Mouse (Mus musculus) neutrophil, adult 5-6 weeks (primary cell): ENCODE results near the gene Plekhd1. TPM values are rescaled to one million over a fixed set of nuclear protein-coding genes. Genes with fewer than 3 reads are reported as not detected.

Source experiments
- ATAC-seq: fragments of 151-379, 151-347 bp; 2 replicates; pipeline ENCODE4 v1.8.0; 2017; ENCODE audit warnings: mild to moderate bottlenecking, moderate TSS enrichment; ENCODE audit not compliant: insufficient number of reproducible peaks, poor library complexity, low FRiP score, severe bottlenecking; ENCODE audit errors: extremely low read depth
- total RNA-seq: library from RNA; stranded (forward); fragments of 200-1000 nt; gene quantifications from 2 replicates; pipeline ENCODE4 v1.2.3, GENCODE M21; 2017

Gene Plekhd1
- total RNA-seq, 1 experiment from 2014 or later, result not detected

DNA sequence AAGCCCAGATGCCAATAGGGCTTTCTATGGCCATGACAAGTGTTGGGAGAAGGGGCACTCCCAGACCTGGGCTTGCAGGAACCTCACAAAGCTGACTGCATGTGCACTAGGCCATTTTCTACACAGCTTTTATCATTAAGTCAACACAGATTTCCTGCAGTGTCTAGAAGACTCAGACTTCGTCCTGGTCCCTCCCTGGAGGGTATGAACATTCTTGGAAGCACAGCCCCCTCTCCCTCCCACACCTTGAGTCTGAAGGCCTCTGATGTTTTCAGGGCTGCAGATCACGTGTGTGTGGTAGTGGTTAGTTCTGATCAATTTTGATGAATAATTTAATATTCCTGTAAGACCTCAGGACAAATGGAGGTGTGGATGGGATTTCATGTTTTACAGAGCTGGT is 1.3 kb downstream of the Plekhd1 start:
- ATAC-seq, result no peak

DNA sequence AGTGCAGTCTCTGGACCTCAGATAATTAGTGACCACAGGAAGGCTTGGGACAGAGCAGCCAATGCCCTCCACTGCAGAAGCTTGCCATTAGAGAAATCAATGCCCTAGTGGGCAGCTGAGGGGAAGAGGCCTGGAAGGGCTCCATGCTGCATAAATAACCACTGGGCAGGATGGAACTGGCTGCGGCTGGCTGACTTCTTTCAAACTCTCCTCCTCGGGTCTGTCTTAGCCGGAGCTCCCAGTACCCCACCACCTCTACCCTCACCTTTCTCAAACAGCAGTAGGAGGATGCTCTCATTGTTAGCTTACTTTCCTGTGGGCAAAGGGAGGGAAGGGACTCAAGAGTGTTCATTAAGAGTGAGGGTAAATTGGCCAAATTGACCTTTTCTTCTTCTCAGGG is 2.6 kb downstream of the Plekhd1 start:
- ATAC-seq, result no peak

DNA sequence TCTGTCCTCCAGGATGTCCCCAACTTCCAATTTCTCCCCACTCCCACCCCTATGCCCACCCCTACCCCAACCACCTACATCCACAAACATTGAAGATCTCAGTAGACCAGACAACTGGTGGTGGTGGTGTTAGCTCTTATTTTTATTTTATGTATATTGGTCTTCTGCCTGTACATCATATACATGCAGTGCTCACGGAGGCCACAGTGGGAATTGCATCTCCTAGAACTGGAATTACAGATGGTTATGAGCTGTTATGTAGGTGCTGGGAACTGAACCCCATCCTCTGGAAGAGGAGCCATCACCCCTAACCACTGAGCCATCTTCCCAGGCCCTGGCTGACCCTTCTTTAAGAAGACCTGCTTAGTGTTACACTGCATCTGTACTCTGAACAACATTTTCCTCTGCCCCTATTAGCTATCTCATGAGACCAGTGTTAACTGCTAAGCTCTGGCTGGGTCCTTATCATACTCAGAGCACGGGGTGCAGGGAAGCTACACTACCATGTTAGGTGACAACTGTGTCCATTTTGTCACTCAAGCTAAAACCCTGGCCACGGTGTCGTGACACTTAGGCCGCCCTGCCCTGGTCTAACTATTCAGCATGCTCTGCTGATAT is 6.2 kb downstream of the Plekhd1 start:
- no peak for ATAC-seq

DNA sequence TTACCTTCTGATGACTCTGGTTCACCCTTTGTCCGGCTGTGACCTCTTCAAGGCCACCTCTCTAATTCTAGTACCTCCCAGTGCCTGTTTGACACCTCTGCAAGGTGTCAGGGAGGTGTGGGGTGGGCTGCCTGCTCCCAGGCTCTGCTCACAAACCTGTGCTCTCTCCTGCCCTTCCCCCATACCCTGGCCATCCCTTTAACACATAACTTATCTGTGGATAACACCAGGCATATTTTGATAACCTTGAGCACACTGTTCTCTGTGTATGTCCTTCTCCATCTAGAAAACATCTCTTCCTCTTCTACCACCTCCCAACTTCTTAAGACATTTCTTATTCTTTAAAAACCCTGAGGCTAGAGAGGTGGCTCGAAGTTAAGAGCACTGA is 6.7 kb downstream of the Plekhd1 start:
- no peak for ATAC-seq

DNA sequence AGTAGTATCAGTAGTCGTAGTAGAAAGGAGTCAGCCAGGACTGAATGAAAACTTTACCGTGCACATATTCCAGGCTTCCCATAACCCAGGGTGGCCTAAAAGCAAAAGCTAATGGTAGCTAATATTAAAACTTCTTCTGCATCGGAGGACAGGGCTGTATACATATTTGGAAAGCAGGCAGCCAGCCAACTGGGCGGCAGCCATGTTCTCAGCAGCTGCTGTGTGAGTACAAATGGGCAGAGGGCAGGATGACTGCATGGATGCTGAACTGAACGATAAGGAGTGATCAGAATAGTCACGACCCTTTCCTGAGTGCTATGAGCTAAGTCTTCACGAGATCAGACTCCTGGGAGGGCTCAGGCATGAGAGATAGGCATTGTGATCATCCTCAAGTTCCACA is 8.9 kb downstream of the Plekhd1 start:
- ATAC-seq, result no peak

GRCm38 (mm10) chr12:80706208-80706914 is 14.0 kb downstream of the Plekhd1 start:
- no peak for ATAC-seq

DNA sequence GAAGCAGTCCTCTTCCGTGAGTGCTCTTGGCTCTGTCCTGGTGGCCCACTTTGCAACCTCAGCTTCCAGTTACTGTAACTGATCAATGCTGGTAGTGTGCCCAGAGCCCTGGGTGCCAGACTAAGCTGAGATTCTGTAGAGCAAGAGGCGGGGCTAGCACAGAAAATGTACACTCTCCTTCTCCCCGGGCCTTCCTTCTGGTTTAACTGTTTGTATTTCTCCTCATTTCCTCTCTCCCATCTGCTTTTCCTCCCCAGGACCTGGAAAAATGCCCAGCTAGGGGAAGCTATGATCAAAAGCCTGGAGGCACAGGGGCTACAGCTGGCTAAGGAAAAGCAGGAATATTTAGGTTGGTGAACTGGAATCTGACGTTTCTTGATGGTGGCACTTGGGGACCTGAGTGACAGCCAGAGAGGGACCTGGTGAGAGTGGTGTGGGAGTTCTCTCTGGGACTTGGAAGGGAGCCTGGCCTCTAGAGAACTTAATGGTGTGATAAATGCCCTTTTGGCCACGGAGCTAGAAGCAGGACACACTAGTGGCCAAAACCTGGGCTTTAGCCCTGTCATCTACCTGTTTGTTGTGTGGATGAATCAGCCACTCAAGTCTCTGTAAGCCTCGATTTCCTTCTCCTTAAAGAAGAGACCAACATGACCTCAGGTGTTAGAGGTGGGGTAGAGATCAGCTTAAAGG is 14.7 kb downstream of the Plekhd1 start:
- ATAC-seq, result no peak

DNA sequence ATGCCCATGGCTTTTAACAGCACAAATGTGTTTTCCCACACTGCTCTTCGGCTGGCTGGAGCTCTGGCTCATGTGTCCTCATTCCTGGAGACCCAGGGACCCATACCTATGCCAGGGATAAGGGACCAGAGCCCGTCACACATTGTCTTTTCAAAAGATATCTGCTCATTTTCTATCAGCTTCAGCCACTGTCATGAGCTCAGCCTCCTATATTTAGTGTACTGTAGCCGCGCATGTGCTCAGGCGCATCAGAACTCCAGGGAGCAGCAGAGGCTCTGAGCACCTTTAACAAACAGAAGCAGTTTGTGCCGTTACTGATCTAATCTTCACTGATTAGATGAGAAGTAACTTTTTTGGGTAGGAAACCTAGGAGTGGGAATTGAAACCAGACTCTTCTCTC is 23.5 kb downstream of the Plekhd1 start:
- ATAC-seq, result no peak

- no peak for ATAC-seq
Observed at GRCm38 (mm10) chr12:80719141-80719540, 26.8 kb downstream of the Plekhd1 start.

GRCm38 (mm10) chr12:80720507-80720906 is 28.1 kb downstream of the Plekhd1 start:
- ATAC-seq, result no peak

DNA sequence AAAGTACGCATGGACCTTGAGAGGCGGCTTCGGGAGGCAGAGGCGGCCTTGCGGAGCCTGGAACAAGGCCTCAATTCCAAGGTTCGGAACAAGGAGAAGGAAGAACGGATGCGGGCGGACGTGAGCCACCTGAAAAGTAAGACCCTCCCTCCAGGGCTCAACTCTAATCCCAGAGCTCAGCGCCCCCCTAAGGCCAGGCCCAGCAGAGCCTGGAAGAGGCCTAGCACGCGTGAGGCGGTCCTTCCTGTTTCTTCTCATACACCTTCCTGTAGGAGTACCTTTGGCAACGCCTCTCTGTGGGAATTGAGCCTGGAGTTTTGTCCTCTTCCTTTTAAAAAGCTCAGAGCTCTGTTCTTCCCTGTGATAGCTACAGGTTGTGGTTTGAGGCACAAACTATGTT is 29.1 kb downstream of the Plekhd1 start:
- ATAC-seq, result no peak

DNA sequence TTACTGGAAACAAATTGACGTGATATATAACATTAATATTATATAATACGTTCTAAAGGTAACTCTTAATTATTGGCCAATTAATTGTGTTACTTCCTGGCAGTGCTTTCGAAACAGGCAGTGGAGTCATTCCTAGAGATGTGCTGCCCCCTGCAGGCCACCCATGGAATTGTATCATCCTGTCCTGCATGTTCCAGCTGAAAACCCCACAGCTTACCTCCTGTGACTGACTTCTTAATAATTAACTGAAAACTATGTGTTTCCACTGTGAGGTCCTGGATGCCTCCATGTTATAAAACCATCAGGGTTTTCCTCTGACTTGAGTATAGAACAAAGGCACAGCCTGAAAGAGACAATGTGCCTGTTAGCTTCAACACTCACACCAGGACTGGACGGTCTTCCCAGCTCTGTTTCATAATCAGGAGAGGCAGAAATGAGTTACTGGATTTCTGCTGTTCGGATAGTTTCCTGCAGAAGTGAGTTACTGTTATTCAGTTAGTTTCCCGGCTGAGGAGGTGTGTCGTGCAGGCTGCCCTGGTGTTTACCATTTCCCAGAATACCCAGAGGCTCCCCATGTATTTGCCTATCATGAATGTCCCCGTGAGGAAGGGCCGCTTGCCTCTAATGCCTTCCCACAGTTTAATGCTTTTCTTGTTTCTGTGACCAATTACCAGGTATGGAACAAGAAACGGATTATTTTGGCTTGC is 32.6 kb downstream of the Plekhd1 start:
- peak; percentile 53; the same call in 1 of the 2 replicates for ATAC-seq

DNA sequence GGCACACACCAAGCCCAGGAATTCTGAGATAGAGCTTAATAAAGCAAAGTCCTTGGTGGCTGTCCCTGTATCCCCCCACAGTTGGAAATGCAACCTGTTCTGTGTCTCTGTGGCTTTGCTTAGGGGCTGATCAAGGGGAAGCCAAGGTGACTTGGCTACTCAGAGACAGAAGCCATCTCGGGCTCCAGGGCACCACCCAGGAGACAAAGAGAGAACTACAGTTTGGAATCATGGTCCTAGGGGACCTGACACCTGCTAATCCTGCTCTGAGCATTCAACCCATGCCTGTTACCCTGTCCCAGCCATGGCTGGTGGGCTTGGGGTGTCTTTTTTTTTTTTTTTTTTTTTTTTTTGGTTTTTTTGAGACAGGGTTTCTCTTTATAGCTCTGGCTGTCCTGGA is 35.8 kb downstream of the Plekhd1 start:
- no peak for ATAC-seq

DNA sequence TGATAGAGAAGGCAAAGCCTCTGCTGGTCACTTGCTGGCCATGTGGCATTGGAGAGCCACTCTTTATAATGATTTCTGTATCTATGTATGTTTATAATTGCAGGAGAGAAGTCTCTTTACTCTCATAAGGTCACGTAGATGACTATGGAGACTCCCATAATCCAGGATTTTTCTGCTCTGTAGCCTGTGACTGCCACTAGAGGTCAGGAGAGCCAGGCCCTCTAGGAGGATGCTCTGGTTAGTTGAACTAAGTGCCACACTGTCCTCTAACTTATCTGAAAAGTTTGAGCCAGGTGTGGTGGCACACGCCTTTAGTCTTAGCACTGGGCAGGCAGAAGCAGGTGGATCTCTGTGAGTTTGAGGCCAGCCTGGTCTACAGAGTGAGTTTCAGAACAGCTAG is 36.4 kb downstream of the Plekhd1 start:
- ATAC-seq, result no peak

DNA sequence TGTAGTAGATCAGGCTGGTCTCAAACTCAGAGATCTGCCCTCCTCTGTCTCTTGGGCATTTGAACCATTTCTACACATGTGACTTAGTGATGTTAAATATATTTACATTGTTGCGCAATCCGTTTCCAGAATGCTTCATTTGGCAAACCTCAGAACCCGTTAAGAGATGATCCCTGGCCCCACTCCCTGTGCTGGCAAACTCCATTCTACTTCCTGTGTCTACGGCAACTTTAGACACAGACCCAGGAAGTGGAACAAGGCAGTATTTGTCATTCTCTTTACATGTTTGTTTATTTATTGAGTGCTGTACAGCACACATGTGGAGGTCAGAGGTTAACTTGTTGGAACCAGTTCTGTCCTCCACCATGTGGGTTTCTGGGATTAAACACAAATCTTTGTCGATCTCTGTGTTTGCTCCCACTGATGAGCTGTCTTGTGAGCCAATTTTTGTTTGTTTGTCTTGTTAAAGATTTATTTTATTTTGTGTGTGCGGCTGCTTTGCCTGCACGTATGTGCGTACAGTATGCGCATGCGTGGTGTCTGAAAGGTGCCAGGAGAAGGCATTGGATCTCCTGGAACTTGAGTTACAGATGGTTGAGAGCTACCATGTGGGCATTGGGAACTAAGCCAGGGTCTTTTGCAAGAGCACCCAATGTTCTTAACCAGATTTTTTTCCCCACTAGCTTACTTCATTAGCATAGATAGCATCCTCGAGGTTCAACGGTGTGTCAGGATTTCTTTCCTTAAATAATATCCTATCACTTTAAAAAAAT is 37.6 kb downstream of the Plekhd1 start:
- no peak for ATAC-seq

DNA sequence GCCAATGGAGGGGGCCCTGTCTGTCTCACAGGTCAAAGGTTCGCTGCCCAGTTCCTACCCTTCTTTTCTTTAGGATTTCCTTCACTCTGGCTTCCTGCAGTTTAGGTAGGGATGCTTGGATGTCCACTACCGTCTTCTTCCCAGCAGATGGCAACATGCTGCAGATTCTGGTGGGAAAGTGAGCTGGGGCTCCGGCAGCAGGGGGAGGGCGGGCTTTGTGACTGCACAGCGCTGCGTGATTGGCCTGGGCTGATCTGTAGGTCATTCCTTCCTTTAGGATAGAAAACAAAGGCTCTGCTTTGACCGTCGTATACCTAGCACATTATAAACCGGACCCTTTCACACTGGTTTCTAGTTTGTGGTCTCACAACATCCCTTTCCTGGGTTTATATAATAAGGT is 38.2 kb downstream of the Plekhd1 start:
- ATAC-seq, result no peak

DNA sequence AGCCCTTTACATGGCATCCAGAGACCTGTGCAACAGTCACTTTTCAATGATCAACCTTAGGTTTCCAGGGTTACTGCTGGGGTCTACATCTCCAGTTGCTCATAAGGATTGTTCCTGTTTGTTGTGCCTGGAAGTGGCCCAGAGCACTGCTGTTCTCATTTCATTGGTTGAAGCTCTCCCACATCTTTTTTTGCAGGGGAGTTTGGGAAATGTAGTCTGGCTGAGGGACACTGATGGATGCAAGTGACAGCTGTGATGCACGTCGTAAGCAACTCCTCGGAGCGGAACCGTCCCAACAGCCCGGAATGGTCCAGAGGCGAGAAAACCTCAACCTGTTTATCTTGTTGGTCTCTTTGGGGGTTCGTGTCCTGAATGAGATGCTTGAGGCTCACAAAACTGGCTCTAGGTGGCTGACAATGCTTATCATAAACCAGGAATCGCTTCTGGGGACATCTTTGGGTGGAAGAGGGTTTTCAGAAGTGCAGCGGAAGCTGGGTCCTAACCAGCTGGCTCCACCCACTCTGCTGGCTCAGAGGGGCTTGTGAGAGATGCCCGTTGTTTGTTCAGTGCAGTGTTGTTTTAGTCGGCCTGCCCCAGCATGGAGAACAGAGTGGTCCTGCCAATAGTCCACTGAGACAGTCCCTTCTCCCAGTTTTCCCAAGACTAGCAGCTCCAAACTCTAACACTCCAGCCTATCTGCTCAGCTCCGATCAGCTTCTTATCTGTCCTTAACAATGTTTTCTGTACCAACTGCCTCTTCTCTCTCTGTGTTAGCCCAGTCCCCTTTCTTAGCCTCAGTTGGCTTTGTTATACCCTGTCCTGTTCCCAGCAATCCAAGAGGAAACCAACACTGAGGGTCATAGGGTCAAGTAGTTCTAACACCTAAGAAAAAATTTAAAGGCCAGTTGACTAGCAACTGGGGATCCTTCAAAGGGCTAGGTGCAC is 42.4 kb downstream of the Plekhd1 start:
- no peak for ATAC-seq
